Mouse (Mus musculus) layer of hippocampus, postnatal 14 days (tissue): ENCODE data around the gene Dhx29. TPM values are rescaled to one million over a fixed set of nuclear protein-coding genes. Genes with fewer than 3 reads are reported as not detected.

Source experiments
- total RNA-seq, 2 experiments: library from RNA; stranded (reverse); gene quantifications; 2 replicates each; pipeline ENCODE4 v1.2.3; 2021

Dhx29 gene
- total RNA-seq, 2 experiments from 2014 or later: 23.0 to 23.9 TPM

Other genes with a start within 250 kb of the Dhx29 start
- 10 to 100 TPM; 27.2 to 33.5 TPM for gene Plpp1, start 126.7 kb upstream of the Dhx29 start, total RNA-seq
- gene Mtrex, start 56 bp upstream of the Dhx29 start, total RNA-seq: 10 to 100 TPM; 40.2 to 42.4 TPM
- 1 to 10 TPM; 2.9 to 3.0 TPM for gene Ccno, start 60.3 kb downstream of the Dhx29 start, total RNA-seq
- under 1 TPM; 0.30 to 0.36 TPM for gene Mcidas, start 66.4 kb downstream of the Dhx29 start, total RNA-seq
- gene Cdc20b, start 107.7 kb downstream of the Dhx29 start, total RNA-seq: under 1 TPM in 1 of 2 experiments, not detected in 1; 0.21 TPM
- 10 to 100 TPM; 12.1 to 18.4 TPM for gene Gpx8, start 119.0 kb downstream of the Dhx29 start, total RNA-seq
- not detected for gene Gzma, start 173.5 kb downstream of the Dhx29 start, total RNA-seq